Mouse (Mus musculus) limb, embryonic 10.5 days (tissue): ENCODE measurements at regions not wholly inside any gene's neighbourhood (a gene's known extent, or its start where the extent isn't known, plus 50 kb on each side); places are given as distances from the start of the nearest gene placed in this dataset.

Experiments
- DNase-seq: peaks from one replicate; pipeline ENCODE4 v3.0.0-alpha.2; 2017; ENCODE audit warnings: low spot score
- H3K27ac ChIP-seq: fragments of 300-500 bp; sonication (generic); 2 replicates; pipeline ENCODE4 v1.5.1; 2016; ENCODE audit warnings: mild to moderate bottlenecking
- H3K27me3 ChIP-seq: fragments of 300-500 bp; sonication (generic); 2 replicates; pipeline ENCODE4 v1.6.1; 2016; ENCODE audit warnings: low read depth, mild to moderate bottlenecking; ENCODE audit not compliant: poor library complexity, severe bottlenecking
- H3K36me3 ChIP-seq: fragments of 300-500 bp; sonication (generic); 2 replicates; pipeline ENCODE4 v1.6.1; 2016; ENCODE audit warnings: mild to moderate bottlenecking, moderate library complexity
- H3K4me1 ChIP-seq: fragments of 300-500 bp; sonication (generic); 2 replicates; pipeline ENCODE4 v1.6.1; 2016
- H3K4me3 ChIP-seq: fragments of 300-500 bp; sonication (generic); 2 replicates; pipeline ENCODE4 v1.5.1; 2016; ENCODE audit warnings: mild to moderate bottlenecking, moderate library complexity
- H3K9me3 ChIP-seq: fragments of 300-500 bp; sonication (generic); replicated peaks from 2 replicates; pipeline ENCODE4 v1.6.1; 2016; ENCODE audit warnings: mild to moderate bottlenecking
- WGBS: fragments of 180-500 bp; shearing (Covaris S2); methylation state at CpG from one replicate; pipeline ENCODE4 v1.1.7; 2016; 5-methylcytosine and 5-hydroxymethylcytosine counted together

- Histone ChIP-seq H3K4me3 (no peak overlapping the region), H3K36me3 (no peaks in the 10 kb centered on the region), H3K27ac (peak overlapping the region; percentile 96), H3K27me3 (no peaks in the 10 kb centered on the region), H3K9me3 (no peaks in the 10 kb centered on the region), H3K4me1 (peaks cover 85% of the 10 kb centered on the region)
- WGBS = 35% methylated on average over 7 of the region's 7 CpGs
- peak; percentile 63 for DNase-seq
These were observed 179.1 kb upstream of the Sulf2 start for GRCm38 (mm10) chr2:166334559-166334958.

- H3K27me3 ChIP-seq = no peaks in the 10 kb centered on the region
- no peak for DNase-seq
- H3K4me3 ChIP-seq = no peak overlapping the region
- peaks cover 87% of the 10 kb centered on the region for H3K4me1 ChIP-seq
- H3K27ac ChIP-seq = peak overlapping the region; percentile 96
- 66% methylated on average over 4 of the region's 4 CpGs for WGBS
- H3K36me3 ChIP-seq = no peaks in the 10 kb centered on the region
- no peaks in the 10 kb centered on the region for H3K9me3 ChIP-seq
These were observed 178.4 kb upstream of the Sulf2 start for GRCm38 (mm10) chr2:166333818-166334217.

GRCm38 (mm10) chr2:166332748-166333417 lies 177.4 kb upstream of the Sulf2 start:
- H3K4me1 ChIP-seq = peaks cover 78% of the 10 kb centered on the region
- no peak overlapping the region for H3K4me3 ChIP-seq
- 67% methylated on average over 13 of the region's 13 CpGs for WGBS
- H3K27ac ChIP-seq = peak overlapping the region; percentile 96
- no peaks in the 10 kb centered on the region for H3K9me3 ChIP-seq
- no peaks in the 10 kb centered on the region for H3K36me3 ChIP-seq
- no peak for DNase-seq
- H3K27me3 ChIP-seq = no peaks in the 10 kb centered on the region

- H3K27me3 ChIP-seq = no peaks in the 10 kb centered on the region
- 93% methylated on average over 4 of the region's 4 CpGs for WGBS
- H3K9me3 ChIP-seq = no peaks in the 10 kb centered on the region
- no peaks in the 10 kb centered on the region for H3K36me3 ChIP-seq
- no peak overlapping the region for H3K27ac ChIP-seq
- no peak overlapping the region for H3K4me3 ChIP-seq
- DNase-seq = no peak
- peaks cover 65% of the 10 kb centered on the region for H3K4me1 ChIP-seq
These were observed 175.7 kb upstream of the Sulf2 start for GRCm38 (mm10) chr2:166331192-166331591.

GRCm38 (mm10) chr2:166330364-166330763 lies 174.9 kb upstream of the Sulf2 start:
- WGBS = 16% methylated on average over 6 of the region's 6 CpGs

GRCm38 (mm10) chr2:166329556-166330340 lies 174.3 kb upstream of the Sulf2 start:
- Histone ChIP-seq H3K36me3 (no peaks in the 10 kb centered on the region), H3K27ac (peak overlapping the region; percentile 67), H3K4me3 (no peak overlapping the region), H3K27me3 (no peaks in the 10 kb centered on the region), H3K9me3 (no peaks in the 10 kb centered on the region), H3K4me1 (peaks cover 64% of the 10 kb centered on the region)
- WGBS = 62% methylated on average over 14 of the region's 14 CpGs
- no peak for DNase-seq

More at GRCm38 (mm10) chr2:166330364-166330763, 174.9 kb upstream of the Sulf2 start:
- H3K4me1 ChIP-seq = peaks cover 62% of the 10 kb centered on the region
- H3K27me3 ChIP-seq = no peaks in the 10 kb centered on the region
- H3K4me3 ChIP-seq = no peak overlapping the region
- H3K9me3 ChIP-seq = no peaks in the 10 kb centered on the region
- DNase-seq = no peak
- H3K27ac ChIP-seq = peak overlapping the region; percentile 67
- no peaks in the 10 kb centered on the region for H3K36me3 ChIP-seq

GRCm38 (mm10) chr2:166326932-166327331 lies 171.5 kb upstream of the Sulf2 start:
- peaks cover 63% of the 10 kb centered on the region for H3K4me1 ChIP-seq
- WGBS = 75% methylated on average over 5 of the region's 5 CpGs
- no peak overlapping the region for H3K4me3 ChIP-seq
- 0 out of 2 replicates have a peak overlapping the region, but pooled peaks have one; percentile 11 for H3K27ac ChIP-seq
- no peaks in the 10 kb centered on the region for H3K9me3 ChIP-seq
- no peaks in the 10 kb centered on the region for H3K36me3 ChIP-seq
- DNase-seq = no peak
- no peaks in the 10 kb centered on the region for H3K27me3 ChIP-seq

GRCm38 (mm10) chr2:166324954-166325353 lies 169.5 kb upstream of the Sulf2 start:
- WGBS = 30% methylated on average over 3 of the region's 3 CpGs
- H3K27ac ChIP-seq = peak overlapping the region; percentile 72

GRCm38 (mm10) chr2:166324439-166324838 lies 169.0 kb upstream of the Sulf2 start:
- H3K27me3 ChIP-seq = no peaks in the 10 kb centered on the region
- H3K4me3 ChIP-seq = no peak overlapping the region
- no peaks in the 10 kb centered on the region for H3K36me3 ChIP-seq
- DNase-seq = no peak
- H3K9me3 ChIP-seq = no peaks in the 10 kb centered on the region
- 70% methylated on average over 10 of the region's 10 CpGs for WGBS
- H3K27ac ChIP-seq = peak overlapping the region; percentile 72
- peaks cover 59% of the 10 kb centered on the region for H3K4me1 ChIP-seq

More at GRCm38 (mm10) chr2:166324954-166325353, 169.5 kb upstream of the Sulf2 start:
- peaks cover 64% of the 10 kb centered on the region for H3K4me1 ChIP-seq
- H3K4me3 ChIP-seq = no peak overlapping the region
- no peaks in the 10 kb centered on the region for H3K36me3 ChIP-seq
- H3K27me3 ChIP-seq = no peaks in the 10 kb centered on the region
- no peaks in the 10 kb centered on the region for H3K9me3 ChIP-seq
- no peak for DNase-seq

GRCm38 (mm10) chr2:166322668-166323043 lies 167.2 kb upstream of the Sulf2 start:
- Histone ChIP-seq H3K4me1 (peaks cover 53% of the 10 kb centered on the region), H3K27ac (peak overlapping the region; percentile 72; the same call in 1 of the 2 replicates), H3K27me3 (no peaks in the 10 kb centered on the region), H3K9me3 (no peaks in the 10 kb centered on the region), H3K36me3 (no peaks in the 10 kb centered on the region), H3K4me3 (no peak overlapping the region)
- WGBS = 26% methylated on average over 6 of the region's 6 CpGs
- DNase-seq = peak; percentile 62

- Histone ChIP-seq H3K4me3 (no peak overlapping the region), H3K9me3 (no peaks in the 10 kb centered on the region), H3K27me3 (no peaks in the 10 kb centered on the region), H3K4me1 (peaks cover 52% of the 10 kb centered on the region), H3K36me3 (no peaks in the 10 kb centered on the region), H3K27ac (peak overlapping the region; percentile 72)
- 81% methylated on average over 6 of the region's 6 CpGs for WGBS
- no peak for DNase-seq
These were observed 166.7 kb upstream of the Sulf2 start for GRCm38 (mm10) chr2:166321992-166322667.

GRCm38 (mm10) chr2:166316409-166316916 lies 161.0 kb upstream of the Sulf2 start:
- Histone ChIP-seq H3K4me1 (peaks cover 17% of the 10 kb centered on the region), H3K27ac (0 out of 2 replicates have a peak overlapping the region, but pooled peaks have one; percentile 16), H3K9me3 (no peaks in the 10 kb centered on the region), H3K27me3 (no peaks in the 10 kb centered on the region), H3K36me3 (no peaks in the 10 kb centered on the region), H3K4me3 (no peak overlapping the region)
- no peak for DNase-seq
- WGBS = 47% methylated on average over 10 of the region's 10 CpGs
